Mouse (Mus musculus): ENCODE measurements around the gene Rhox3e.
"Not testable (repeated sequence)": the region's sequence is repeated elsewhere in the genome, so short reads cannot be mapped to it uniquely, and the experiment has no call there.

Rhox3e gene

GRCm38 (mm10) chrX:37541719-37542118, at the start of gene Rhox3e:
TSS of gene Rhox3e (plus strand) at chrX:37542019.
- in situ Hi-C loops (cut with MboI): not testable (repeated sequence)

DNA sequence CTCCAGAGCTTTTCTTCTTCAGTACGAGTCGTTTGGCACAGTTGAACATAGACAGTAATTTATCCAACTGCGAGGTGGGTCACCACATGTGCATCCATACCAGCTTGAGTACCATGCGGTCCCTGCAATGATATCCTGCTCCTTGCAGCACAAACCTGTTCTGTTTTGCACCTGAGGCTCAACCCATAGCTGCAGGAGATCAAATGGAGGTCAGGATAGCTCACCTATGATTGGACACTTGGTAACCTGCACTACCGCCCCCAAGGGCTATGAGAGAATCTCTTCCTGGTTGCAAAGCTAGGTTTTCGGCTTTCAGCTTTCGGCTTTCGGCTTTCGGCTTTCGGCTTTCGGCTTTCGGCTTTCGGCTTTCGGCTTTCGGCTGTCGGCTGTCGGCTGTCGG, 27.8 kb upstream of the Rhox3e start, which contains the start of gene Rhox4d:
Gene Rhox4d, plus strand, starts transcription at position 301 of the 400 bp plus-strand sequence.
- in situ Hi-C loops (cut with MboI): not testable (repeated sequence)

GRCm38 (mm10) chrX:37530152-37530551, 11.7 kb upstream of the Rhox3e start, which contains the start of gene Rhox2e:
TSS of gene Rhox2e (plus strand) at chrX:37530452.
- in situ Hi-C loops (cut with MboI): not testable (repeated sequence)

- in situ Hi-C loops (cut with MboI): not testable (repeated sequence)
These were observed 15.3 kb downstream of the Rhox3e start, which contains the start of gene Rhox4e for GRCm38 (mm10) chrX:37557112-37557511. TSS of gene Rhox4e (plus strand) at chrX:37557412.

DNA sequence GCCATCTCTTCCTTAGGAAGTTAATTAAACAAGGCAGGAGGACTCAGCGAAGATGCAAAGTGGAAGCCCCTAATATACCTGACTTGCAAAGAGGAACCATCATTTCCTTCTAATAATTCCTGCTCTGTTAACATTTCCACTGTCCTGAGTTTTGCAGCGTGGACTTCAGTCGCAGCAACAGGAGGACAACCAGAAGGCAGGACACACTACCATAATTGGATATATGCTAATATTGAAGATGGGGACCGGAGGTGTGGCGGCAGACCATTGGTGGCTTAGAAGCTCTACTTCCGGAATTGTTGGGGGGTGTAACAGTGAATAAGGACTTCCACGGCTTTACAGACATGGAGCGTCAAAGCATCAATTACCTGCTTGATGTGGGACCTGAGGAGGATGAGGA, 29.3 kb downstream of the Rhox3e start, which contains the start of gene Rhox2f:
Gene Rhox2f, plus strand, starts transcription at position 301 of the 400 bp plus-strand sequence.
- in situ Hi-C loops (cut with MboI): not testable (repeated sequence)

DNA sequence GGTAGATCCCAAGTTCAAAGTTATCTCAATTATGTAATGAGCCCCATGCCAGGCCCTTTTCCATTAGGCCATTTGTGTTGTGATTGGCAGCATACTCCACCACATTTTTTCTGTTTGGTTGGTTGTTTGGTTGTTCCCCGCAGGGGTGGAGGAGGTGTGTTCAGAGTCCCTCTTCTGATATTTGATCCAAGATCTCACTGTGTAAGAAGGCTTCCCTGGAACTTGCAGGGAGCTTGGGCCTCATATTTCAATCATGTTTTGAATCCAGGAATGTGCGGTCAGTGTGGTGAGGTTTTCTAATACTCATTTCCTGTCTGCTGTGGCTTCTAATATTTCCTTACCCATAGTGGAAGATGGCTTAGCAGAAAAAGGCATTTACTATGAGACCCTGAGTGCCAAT, 30.8 kb downstream of the Rhox3e start:
- in situ Hi-C loops (cut with MboI): not testable (repeated sequence)

DNA sequence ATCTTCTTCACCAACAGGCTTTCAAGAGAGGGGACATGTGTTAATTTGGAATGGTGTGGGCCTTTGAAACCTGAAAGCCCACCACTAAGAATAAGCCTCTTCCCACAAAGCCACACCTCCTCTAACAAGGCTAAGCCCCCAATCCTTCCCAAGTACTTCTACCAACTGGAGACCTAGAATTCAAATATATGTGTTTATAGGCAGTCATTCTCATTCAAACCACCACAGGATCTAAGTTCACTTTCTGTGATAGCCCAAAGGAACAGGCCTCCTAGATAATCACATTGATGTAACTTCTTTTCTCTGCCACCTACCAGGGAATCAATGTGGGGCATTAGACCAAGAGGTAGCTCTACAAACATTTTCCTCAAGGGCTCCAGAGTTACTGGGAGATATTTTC, 38.9 kb downstream of the Rhox3e start, which contains the start of gene Rhox3f:
Gene Rhox3f, plus strand, starts transcription at position 301 of the 400 bp plus-strand sequence.
- in situ Hi-C loops (cut with MboI): not testable (repeated sequence)

Data from mature B cell (primary cell).